Mouse (Mus musculus): ENCODE measurements around the gene Pafah1b3. TPM values are rescaled to one million over a fixed set of nuclear protein-coding genes. Genes with fewer than 3 reads are reported as not detected.

Pafah1b3 gene
- total and polyA plus RNA-seq, 3 experiments, result 29.4 to 33.8 (median 33.4) TPM

- DNase-seq, result peak; percentile 56
Observed at GRCm38 (mm10) chr7:25305956-25306613, 8.3 kb upstream of the Pafah1b3 start, which contains the start of gene Tmem145. Tmem145 (plus strand) TSS chr7:25306106.

GRCm38 (mm10) chr7:25305481-25305880 lies 7.7 kb upstream of the Pafah1b3 start:
- no peak for DNase-seq

DNA sequence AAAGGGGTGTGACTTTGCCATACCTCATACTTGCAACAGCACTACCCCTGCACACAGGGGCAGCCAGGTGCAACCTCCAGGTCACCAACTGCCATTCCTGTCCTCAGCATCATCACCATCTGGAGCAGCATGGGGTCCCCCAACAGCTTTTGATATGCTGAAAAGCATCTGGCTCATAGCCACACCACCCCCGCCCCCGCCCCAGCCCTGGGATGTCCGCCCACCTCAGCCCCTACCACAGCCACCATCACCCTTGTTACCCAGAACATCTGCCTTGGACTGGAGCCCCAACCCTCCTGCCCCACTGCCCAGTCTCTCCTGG lies 5.9 kb upstream of the Pafah1b3 start:
- DNase-seq, result no peak

DNA sequence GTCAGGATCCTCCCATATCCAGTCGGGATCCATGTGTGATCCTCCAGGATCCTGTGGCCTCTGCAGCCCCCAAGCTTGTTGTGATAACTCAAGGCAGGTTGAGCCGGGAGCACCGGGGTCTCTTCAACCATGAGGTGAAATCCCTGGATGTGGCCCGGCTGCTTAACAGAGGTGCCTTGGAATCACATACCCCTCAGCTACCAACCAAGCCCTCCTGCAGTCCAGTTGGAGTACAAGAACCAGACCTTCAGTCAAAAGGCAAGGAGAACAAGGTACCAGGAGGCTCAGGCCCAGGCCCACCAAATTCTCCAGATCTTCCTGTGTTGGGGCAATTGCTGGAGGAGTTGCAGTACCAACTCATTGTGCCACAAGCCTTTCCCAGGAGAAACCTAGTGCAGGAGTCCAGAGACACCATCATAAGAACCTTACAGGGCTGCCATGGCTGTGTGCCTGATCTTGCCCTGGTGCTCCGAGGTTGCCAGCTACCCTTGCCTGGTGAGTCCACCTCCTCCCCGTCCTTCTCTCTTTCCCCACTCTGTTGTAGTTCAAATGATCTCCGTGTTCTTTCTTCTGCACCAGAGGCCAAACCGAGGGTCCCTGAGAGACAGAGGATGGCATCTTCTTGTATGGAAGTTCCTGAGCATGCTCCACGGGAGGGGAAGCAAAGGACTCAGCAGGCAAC lies 5.4 kb upstream of the Pafah1b3 start:
- no peak for DNase-seq

- DNase-seq, result no peak
Observed at GRCm38 (mm10) chr7:25301063-25301462, 3.3 kb upstream of the Pafah1b3 start, which contains the start of gene Prr19. Prr19 (plus strand) TSS chr7:25301411.

- no peak for DNase-seq
Observed at GRCm38 (mm10) chr7:25296945-25297453, 787 bp downstream of the Pafah1b3 start.

GRCm38 (mm10) chr7:25294960-25295722 lies 2.6 kb downstream of the Pafah1b3 start:
- DNase-seq, result no peak

- no peak for DNase-seq
Observed at GRCm38 (mm10) chr7:25294495-25294894, 3.3 kb downstream of the Pafah1b3 start.

- DNase-seq, result no peak
Observed at GRCm38 (mm10) chr7:25293191-25293739, 4.5 kb downstream of the Pafah1b3 start.

GRCm38 (mm10) chr7:25292107-25292506 lies 5.7 kb downstream of the Pafah1b3 start:
- no peak for DNase-seq

DNA sequence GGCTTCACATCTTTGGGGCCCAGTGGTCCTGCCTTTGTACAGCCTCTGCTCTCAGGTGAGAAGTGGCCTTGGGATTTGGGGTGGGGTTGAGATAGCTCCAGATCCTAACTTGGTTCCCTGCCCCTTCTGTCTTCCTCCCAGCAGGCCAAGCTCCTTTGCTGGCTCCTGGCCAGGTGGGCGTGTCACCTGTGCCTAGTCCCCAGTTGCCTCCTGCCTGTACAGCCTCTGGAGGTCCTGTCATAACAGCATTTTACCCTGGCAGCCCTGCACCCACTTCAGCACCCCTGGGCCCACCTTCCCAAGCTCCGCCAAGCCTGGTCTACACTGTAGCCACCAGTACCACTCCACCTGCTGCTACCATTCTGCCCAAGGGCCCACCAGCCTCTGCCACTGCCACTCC lies 6.9 kb downstream of the Pafah1b3 start:
- DNase-seq, result peak; percentile 57

DNA sequence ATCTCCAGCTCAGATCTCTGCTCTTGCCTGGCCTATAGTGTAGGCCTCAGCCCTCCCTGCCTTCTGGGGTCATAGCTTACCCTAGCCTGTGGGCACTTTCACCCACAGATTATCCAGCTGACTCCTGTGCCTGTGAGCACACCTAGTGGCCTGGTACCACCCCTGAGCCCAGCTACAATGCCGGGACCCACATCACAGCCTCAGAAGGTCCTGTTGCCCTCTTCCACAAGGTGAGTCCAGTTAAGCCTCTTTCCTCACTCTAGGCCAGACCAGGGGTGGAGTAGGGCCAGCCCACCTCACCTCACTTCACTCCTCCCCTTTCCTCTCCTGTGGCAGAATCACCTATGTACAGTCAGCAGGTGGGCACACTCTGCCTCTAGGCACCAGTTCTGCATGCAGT lies 7.3 kb downstream of the Pafah1b3 start:
- no peak for DNase-seq

DNA sequence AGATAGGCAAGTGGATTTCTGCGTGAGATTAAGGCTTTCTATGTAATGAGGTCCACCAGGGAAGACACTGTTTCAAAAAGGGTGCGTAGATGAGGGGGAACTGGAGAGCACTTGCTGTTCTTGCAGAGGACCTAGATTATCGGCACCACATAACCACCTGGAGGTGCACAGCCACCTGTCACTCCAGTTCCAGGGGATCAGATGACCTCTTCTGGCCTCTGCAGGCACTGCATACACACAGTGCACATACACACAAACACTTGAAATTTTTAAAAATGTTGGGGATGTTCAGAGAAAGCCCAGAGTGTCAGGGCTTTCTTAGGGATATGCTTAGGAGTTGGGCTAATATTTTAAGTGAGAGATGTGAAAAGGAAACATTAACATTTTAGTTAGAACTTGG lies 7.9 kb downstream of the Pafah1b3 start:
- no peak for DNase-seq

GRCm38 (mm10) chr7:25288721-25289120 lies 9.1 kb downstream of the Pafah1b3 start:
- no peak for DNase-seq

GRCm38 (mm10) chr7:25288011-25288410 lies 9.8 kb downstream of the Pafah1b3 start:
- no peak for DNase-seq

DNA sequence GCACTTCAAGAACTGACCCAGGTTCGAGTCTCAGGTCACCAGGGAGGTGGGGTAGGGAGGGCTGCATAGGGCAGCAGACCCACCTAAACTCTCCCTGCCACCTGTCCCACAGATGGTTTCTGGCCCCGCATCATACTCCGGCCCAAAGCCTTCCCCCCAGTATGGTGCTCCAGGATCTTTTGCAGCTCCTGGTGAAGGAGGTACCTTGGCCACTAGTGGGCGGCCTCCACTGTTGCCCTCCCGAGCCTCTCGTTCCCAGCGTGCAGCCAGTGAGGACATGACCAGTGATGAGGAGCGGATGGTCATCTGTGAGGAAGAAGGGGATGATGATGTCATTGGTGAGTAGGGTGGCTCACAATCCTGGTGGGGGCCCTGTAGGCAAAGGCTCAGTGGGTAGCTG lies 10.8 kb downstream of the Pafah1b3 start:
- DNase-seq, result no peak

DNA sequence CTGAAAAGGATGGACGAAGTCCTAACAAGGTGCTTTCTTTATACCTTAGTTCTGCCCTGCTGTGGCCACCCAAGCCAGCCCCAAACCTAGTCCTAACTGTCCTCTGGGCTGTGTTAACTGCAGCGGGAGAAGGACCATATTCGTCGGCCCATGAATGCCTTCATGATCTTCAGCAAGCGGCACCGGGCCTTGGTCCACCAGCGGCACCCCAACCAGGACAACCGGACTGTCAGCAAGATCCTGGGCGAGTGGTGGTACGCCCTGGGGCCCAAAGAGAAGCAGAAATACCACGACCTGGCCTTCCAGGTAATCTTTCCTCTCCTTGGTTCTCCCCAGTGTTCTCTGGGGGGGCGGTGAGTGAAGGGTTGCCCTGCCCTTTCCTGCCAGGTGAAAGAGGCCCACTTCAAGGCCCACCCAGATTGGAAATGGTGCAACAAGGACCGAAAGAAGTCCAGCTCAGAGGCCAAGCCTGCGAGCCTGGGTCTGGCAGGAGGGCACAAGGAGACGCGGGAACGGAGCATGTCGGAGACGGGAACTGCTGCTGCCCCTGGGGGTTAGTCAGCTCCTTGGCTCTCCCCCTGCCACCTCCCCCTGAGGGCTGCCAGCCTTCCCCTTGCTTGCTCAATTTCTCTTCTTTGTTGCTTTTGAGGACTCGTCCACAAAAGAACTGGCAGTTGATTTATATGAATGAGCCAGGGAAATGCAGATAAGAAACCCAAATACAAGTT lies 12.1 kb downstream of the Pafah1b3 start:
- peak; percentile 4 for DNase-seq

DNA sequence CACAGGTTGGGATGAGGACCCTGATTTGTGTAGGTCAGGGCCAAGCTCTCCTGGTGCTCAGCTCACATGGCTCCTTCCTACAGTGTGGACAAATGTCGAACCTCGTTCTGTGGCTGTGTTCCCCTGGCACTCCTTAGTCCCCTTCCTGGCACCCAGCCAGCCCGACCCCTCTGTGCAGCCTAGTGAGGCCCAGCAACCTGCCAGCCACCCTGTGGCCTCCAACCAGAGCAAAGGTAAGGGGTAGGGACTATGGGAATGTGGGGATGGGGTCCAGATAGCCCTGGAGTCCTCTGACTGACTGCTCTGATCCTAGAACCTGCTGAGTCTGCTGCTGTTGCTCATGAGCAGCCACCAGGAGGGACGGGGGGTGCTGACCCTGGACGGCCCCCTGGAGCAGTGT lies 13.0 kb downstream of the Pafah1b3 start:
- DNase-seq, result peak; percentile 23

GRCm38 (mm10) chr7:25284171-25284570 lies 13.6 kb downstream of the Pafah1b3 start:
- peak; percentile 13 for DNase-seq

GRCm38 (mm10) chr7:25283637-25284036 lies 14.1 kb downstream of the Pafah1b3 start:
- DNase-seq, result peak; percentile 29

- DNase-seq, result peak; percentile 71
Observed at GRCm38 (mm10) chr7:25282731-25283211, 15.0 kb downstream of the Pafah1b3 start.
